Mouse (Mus musculus): Measurements from ENCODE around the gene Myo1e.

DNA sequence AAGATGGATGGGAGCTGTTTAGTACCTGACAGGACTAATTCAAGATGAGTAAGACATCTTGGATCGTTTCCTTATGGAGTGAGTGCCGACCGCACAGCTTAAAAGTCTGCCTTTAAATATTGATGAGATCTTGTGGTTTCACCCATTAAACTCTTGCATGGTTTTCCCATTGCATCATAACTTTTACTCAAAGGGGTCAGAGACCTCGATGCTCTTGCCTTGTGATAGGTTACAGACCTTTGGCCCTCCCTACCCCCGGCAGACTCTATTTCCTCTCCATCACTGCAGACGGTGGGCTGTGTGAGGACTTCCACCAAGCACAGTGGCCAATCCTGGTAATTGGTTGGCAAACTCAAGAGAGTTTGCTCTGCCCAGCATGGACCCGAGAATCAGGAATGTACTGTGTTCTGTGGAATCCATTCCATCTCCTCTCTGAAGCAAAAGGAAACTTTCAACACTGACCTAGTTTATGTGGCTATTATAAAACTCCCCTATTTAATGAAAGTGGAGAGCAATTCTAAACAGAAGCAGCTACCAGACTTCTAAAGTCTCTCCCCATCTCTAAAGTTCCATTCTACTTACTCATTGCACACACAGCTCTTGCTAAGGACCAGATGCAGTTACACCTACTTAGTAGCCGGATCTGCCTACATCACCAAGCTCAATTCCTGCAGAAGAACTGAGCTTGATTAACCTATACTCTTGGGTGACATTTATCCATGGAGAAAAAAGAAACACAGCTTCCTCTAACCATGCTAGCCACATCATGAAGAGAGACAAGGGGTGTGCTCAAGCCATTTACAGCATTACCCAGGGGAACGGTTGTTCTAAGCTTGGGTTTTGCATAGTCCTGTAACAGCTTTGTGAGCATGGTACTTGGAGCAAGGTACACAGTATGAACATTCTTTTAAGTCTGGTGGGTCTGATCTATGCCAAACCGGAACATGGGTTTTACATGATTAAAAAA lies 25.2 kb downstream of the Myo1e start:
- TF ChIP-seq POLR2A (IDR thresholded peaks at IDR 0.05; ENCODE audit: borderline replicate concordance, low read depth, low read length) (no peak), CTCF (IDR thresholded peaks at IDR 0.05; ENCODE audit: low read depth, low read length) (no peak)

Measured in bone marrow macrophage, adult 2 months (primary cell).